Mouse (Mus musculus) ES-Bruce4 (cell line): Measurements from ENCODE around the gene Kmt2c.

Experiments
- CTCF ChIP-seq: IDR thresholded peaks from one replicate; pipeline ENCODE4 v1.8.1; 2011; ENCODE audit warnings: low read depth, low read length
- EP300 ChIP-seq: IDR thresholded peaks from 2 replicates; pipeline ENCODE4 v1.6.1; 2011; ENCODE audit warnings: low read depth, low read length; ENCODE audit not compliant: insufficient read depth
- POLR2A ChIP-seq: IDR thresholded peaks from one replicate; pipeline ENCODE4 v1.8.1; 2011; ENCODE audit warnings: low read length; ENCODE audit not compliant: insufficient read depth

GRCm38 (mm10) chr5:25528851-25529528 lies 30.4 kb upstream of the Kmt2c start:
- TF ChIP-seq CTCF (no peak), POLR2A (no peak), EP300 (no peak)
